Mouse (Mus musculus) spleen, adult 2 months (tissue): ENCODE data around the gene Syvn1. TPM values are rescaled to one million over a fixed set of nuclear protein-coding genes. Genes with fewer than 3 reads are reported as not detected.
A peak's percentile ranks its signal among the peaks of the same experiment; 100 is the strongest.

Experiments used
- DNase-seq, 2 experiments: peaks; one replicate each; pipeline versions ENCODE4 v3.0.0 to v3.0.0-alpha.2; 2012 to 2021; ENCODE audit warnings: low spot score in 2 of 2, low read depth in 1 of 2
- H3K27ac ChIP-seq: fragments of 200-500 bp; 2 replicates; pipeline ENCODE4 v1.5.1; 2012; ENCODE audit warnings: low read length, inconsistent platforms; ENCODE audit not compliant: insufficient read depth
- H3K27me3 ChIP-seq: fragments of 200-500 bp; 2 replicates; pipeline ENCODE4 v1.6.1; 2012; ENCODE audit warnings: mild to moderate bottlenecking, moderate library complexity, low read length, inconsistent platforms; ENCODE audit not compliant: control insufficient read depth, insufficient read depth
- H3K36me3 ChIP-seq: fragments of 200-500 bp; 2 replicates; pipeline ENCODE4 v1.6.1; 2012; ENCODE audit warnings: mild to moderate bottlenecking, low read length, inconsistent platforms; ENCODE audit not compliant: control insufficient read depth, insufficient read depth
- H3K4me1 ChIP-seq: fragments of 200-500 bp; 2 replicates; pipeline ENCODE4 v1.6.1; 2011; ENCODE audit warnings: inconsistent platforms; ENCODE audit not compliant: control insufficient read depth, insufficient read depth, insufficient read length
- H3K4me3 ChIP-seq: fragments of 200-500 bp; 2 replicates; pipeline ENCODE4 v1.5.1; 2011; ENCODE audit warnings: mild to moderate bottlenecking, inconsistent platforms; ENCODE audit not compliant: insufficient read depth, insufficient read length; ENCODE audit errors: extremely low read depth
- CTCF ChIP-seq: fragments of 200-500 bp; IDR thresholded peaks from 2 replicates; pipeline ENCODE4 v1.5.1; 2011; ENCODE audit warnings: mild to moderate bottlenecking, inconsistent platforms; ENCODE audit not compliant: insufficient read depth, insufficient read length, insufficient replicate concordance; ENCODE audit errors: extremely low read depth
- POLR2A ChIP-seq: fragments of 200-500 bp; IDR thresholded peaks from 2 replicates; pipeline ENCODE4 v1.6.1; 2011; ENCODE audit warnings: low read depth, low read length, inconsistent platforms
- WGBS: fragments of 180-500 bp; shearing (Covaris S2); methylation state at CpG from one replicate; pipeline ENCODE4 v1.1.7; 2018; 5-methylcytosine and 5-hydroxymethylcytosine counted together
- polyA plus RNA-seq: library from polyadenylated mRNA; depleted of rRNA; stranded (reverse); fragments of >200 nt; gene quantifications from 2 replicates; pipeline ENCODE4 v1.2.3, GENCODE M21; 2012

Gene Syvn1
- polyA plus RNA-seq, 1 experiment, result 108 TPM

GRCm38 (mm10) chr19:6061021-6061533 is 14.7 kb downstream of the Syvn1 start, which contains the start of gene Znhit2:
Znhit2 (plus strand) TSS chr19:6061192.
- Histone ChIP-seq H3K27me3 (no peaks in the 10 kb centered on the region), H3K4me3 (peak within 1 kb of the TSS; percentile 96), H3K4me1 (peaks cover 6% of the 10 kb centered on the region; the same call in 1 of the 2 replicates), H3K36me3 (peaks cover 4% of the 10 kb centered on the region), H3K27ac (peak within 1 kb of the TSS; percentile 89)
- WGBS, result under 1% methylated on average over 58 of the region's 58 CpGs
- peak; percentile 90 to 93 for DNase-seq
- TF ChIP-seq POLR2A, result peak; percentile 28; the same call in 1 of the 2 replicates
- TF ChIP-seq CTCF, result no peak

GRCm38 (mm10) chr19:6061641-6062302 is 15.4 kb downstream of the Syvn1 start:
- H3K4me1 ChIP-seq, result peaks cover 8% of the 10 kb centered on the region; the same call in 1 of the 2 replicates
- H3K27ac ChIP-seq, result peak overlapping the region; percentile 89
- peaks cover 4% of the 10 kb centered on the region for H3K36me3 ChIP-seq
- no peak for TF ChIP-seq CTCF
- TF ChIP-seq POLR2A, result no peak
- no peaks in the 10 kb centered on the region for H3K27me3 ChIP-seq
- under 1% methylated on average over 44 of the region's 44 CpGs for WGBS
- H3K4me3 ChIP-seq, result peak overlapping the region; percentile 96
- DNase-seq, result peak in 1 of 2 experiments; percentile 69

GRCm38 (mm10) chr19:6062418-6062817 is 16.0 kb downstream of the Syvn1 start:
- WGBS, result 45% methylated on average over 5 of the region's 5 CpGs
- Histone ChIP-seq H3K36me3 (peaks cover 4% of the 10 kb centered on the region), H3K27me3 (no peaks in the 10 kb centered on the region), H3K4me1 (peaks cover 9% of the 10 kb centered on the region; the same call in 1 of the 2 replicates), H3K4me3 (peak overlapping the region; percentile 96), H3K27ac (peak overlapping the region; percentile 89)
- no peak for TF ChIP-seq CTCF
- TF ChIP-seq POLR2A, result no peak
- DNase-seq, result no peak

DNA sequence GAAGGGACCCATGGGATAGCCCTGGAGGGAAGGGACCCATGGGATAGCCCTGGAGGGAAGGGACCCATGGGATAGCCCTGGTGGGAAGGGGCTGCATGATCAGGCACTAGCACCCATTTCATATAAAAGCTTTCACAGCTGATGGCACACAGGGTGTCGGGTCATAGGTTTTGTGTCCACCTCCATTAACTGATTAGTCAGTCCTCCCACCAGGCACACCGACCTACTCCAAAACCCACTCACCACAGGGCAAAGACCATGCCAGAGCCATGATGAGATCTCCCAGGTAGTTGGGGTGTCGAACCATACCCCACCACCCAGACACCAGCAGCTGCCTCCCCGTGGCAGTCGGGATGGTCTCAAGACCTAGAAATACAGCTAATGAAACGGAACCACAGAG is 16.7 kb downstream of the Syvn1 start:
- Histone ChIP-seq H3K27me3 (no peaks in the 10 kb centered on the region), H3K27ac (no peak overlapping the region), H3K4me1 (peaks cover 11% of the 10 kb centered on the region; the same call in 1 of the 2 replicates), H3K36me3 (peaks cover 4% of the 10 kb centered on the region), H3K4me3 (no peak overlapping the region)
- DNase-seq, result no peak
- TF ChIP-seq POLR2A (no peak), CTCF (no peak)
- WGBS, result 91% methylated on average over 6 of the region's 6 CpGs

- Histone ChIP-seq H3K4me1 (peaks cover 13% of the 10 kb centered on the region), H3K36me3 (peaks cover 11% of the 10 kb centered on the region), H3K27ac (no peak overlapping the region), H3K27me3 (no peaks in the 10 kb centered on the region), H3K4me3 (no peak overlapping the region)
- TF ChIP-seq POLR2A (no peak), CTCF (no peak)
- 50% methylated on average over 5 of the region's 5 CpGs for WGBS
- DNase-seq, result no peak
Measured at GRCm38 (mm10) chr19:6066571-6066970, 20.2 kb downstream of the Syvn1 start.

GRCm38 (mm10) chr19:6067011-6067723 is 20.8 kb downstream of the Syvn1 start:
- peaks cover 12% of the 10 kb centered on the region for H3K4me1 ChIP-seq
- DNase-seq, result peak; percentile 66 to 83
- no peaks in the 10 kb centered on the region for H3K27me3 ChIP-seq
- WGBS, result 1% methylated on average over 30 of the region's 30 CpGs
- H3K36me3 ChIP-seq, result peaks cover 11% of the 10 kb centered on the region
- H3K27ac ChIP-seq, result peak overlapping the region; percentile 30; the same call in 1 of the 2 replicates
- TF ChIP-seq POLR2A (no peak), CTCF (peak; percentile 82; the same call in 1 of the 2 replicates)
- peak overlapping the region; percentile 54 for H3K4me3 ChIP-seq
